Mouse (Mus musculus) midbrain, postnatal 0 days (tissue): Measurements from ENCODE around the gene Ptgis. TPM values are rescaled to one million over a fixed set of nuclear protein-coding genes. Genes with fewer than 3 reads are reported as not detected.

Experiments
- ATAC-seq: fragments of 200-750 bp; cut with Nextera tagmentation; 2 replicates; pipeline ENCODE4 v1.8.0; 2017; ENCODE audit warnings: moderate number of reproducible peaks, mild to moderate bottlenecking, moderate TSS enrichment, moderate library complexity; ENCODE audit not compliant: low FRiP score
- DNase-seq: peaks from one replicate; pipeline ENCODE4 v3.0.0-alpha.2; 2015; ENCODE audit warnings: low spot score
- H3K27ac ChIP-seq: fragments of 300-500 bp; sonication (generic); 2 replicates; pipeline ENCODE4 v1.5.1; 2014; ENCODE audit warnings: low read depth, mild to moderate bottlenecking, low read length, mixed read lengths
- H3K27me3 ChIP-seq: fragments of 300-500 bp; sonication (generic); 2 replicates; pipeline ENCODE4 v1.6.1; 2014; ENCODE audit warnings: low read length, control low read depth, mixed read lengths; ENCODE audit not compliant: insufficient read depth
- H3K36me3 ChIP-seq: fragments of 300-500 bp; sonication (generic); 2 replicates; pipeline ENCODE4 v1.6.1; 2014; ENCODE audit warnings: low read length, control low read depth, mixed read lengths; ENCODE audit not compliant: insufficient read depth
- H3K4me1 ChIP-seq: fragments of 300-500 bp; sonication (generic); 2 replicates; pipeline ENCODE4 v1.6.1; 2014; ENCODE audit warnings: mild to moderate bottlenecking, control low read depth, antibody characterized with exemption, low read length, mixed read lengths; ENCODE audit not compliant: insufficient read depth
- H3K4me2 ChIP-seq: fragments of 300-500 bp; sonication (generic); 2 replicates; pipeline ENCODE4 v1.6.1; 2014; ENCODE audit warnings: low read depth, mild to moderate bottlenecking, low read length, mixed read lengths; ENCODE audit not compliant: poor library complexity, severe bottlenecking
- H3K4me3 ChIP-seq: fragments of 300-500 bp; sonication (generic); 2 replicates; pipeline ENCODE4 v1.5.1; 2014; ENCODE audit warnings: low read depth, mild to moderate bottlenecking, low read length, moderate library complexity
- H3K9ac ChIP-seq: fragments of 300-500 bp; sonication (generic); replicated peaks from 2 replicates; pipeline ENCODE4 v1.6.1; 2014; ENCODE audit warnings: mild to moderate bottlenecking, low read length, moderate library complexity, mixed read lengths; ENCODE audit not compliant: poor library complexity, severe bottlenecking
- H3K9me3 ChIP-seq: fragments of 300-500 bp; sonication (generic); 2 replicates; pipeline ENCODE4 v1.6.1; 2016; ENCODE audit warnings: low read length, control low read depth
- CTCF ChIP-seq: IDR thresholded peaks from 2 replicates; pipeline ENCODE4 v1.5.1; 2016; ENCODE audit warnings: antibody characterized with exemption, mild to moderate bottlenecking
- WGBS: fragments of 180-500 bp; shearing (Covaris S2); extraction: QIAGEN DNeasy Blood & Tissue Kit; methylation state at CpG from one replicate; pipeline ENCODE4 v1.1.7; 2014; 5-methylcytosine and 5-hydroxymethylcytosine counted together
- polyA plus RNA-seq: library from polyadenylated mRNA; unstranded; fragments of >200 nt; fragmentation: Nextera tagmentation; extraction: Ambion mirVana; gene quantifications from 2 replicates; pipeline ENCODE4 v1.2.1, GENCODE M21; 2015
- total RNA-seq: library from RNA; depleted of rRNA; stranded (reverse); fragments of >200 nt; gene quantifications from 2 replicates; pipeline ENCODE4 v1.2.3, GENCODE M21; 2014

Gene Ptgis
- total and polyA plus RNA-seq, 2 experiments from 2014 or later = 3.9 to 6.1 TPM

DNA sequence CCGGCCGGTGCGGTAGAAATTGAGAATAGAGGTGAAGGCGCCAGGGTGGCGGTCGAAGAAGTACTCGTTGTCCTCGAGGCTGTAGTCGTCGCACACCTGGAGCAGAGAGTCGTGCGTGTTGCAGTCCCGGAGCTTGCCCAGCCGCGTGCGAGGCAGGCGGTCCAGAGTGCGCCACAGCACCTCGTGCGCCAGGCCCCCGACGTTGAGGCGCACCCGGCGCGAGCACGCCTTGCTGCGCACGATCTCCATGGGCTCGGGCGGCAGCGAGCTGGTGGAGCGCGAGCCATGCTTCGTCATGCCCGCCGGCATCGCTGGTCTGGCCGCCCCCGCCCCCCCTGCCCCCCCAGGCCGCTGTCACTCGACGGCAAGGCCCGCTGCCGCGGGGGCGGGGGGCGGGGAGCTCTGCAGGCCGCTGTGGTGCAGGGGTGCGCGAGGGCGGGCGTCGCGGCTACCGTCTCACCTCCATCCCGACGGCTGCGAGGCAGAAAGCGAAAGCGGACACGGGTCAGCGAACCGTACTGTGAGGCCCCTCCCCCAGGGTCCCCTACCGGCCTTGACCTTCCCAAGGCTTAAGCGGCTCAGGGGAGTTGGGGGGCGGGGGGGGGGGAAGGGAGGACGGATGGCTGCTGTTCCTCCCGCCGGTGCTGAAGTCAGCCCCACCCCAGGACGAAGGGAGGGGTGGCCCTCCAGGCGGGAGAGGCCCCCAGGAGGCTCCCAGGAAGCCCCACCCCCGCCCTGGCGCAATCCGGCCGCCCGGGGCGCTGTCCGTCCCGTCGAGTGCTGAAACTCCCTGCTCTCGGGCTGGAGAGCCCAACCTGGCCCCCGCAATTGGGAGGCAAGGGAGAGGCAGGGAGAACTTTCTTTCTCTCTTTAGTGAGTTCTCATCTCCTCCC, 51.8 kb downstream of the Ptgis start:
- DNase-seq (peak; percentile 51), ATAC-seq (no peak)
- no peaks in the 10 kb centered on the region for H3K27me3 ChIP-seq
- TF ChIP-seq CTCF = peak; percentile 48
- H3K4me3 ChIP-seq = peak overlapping the region; percentile 75
- H3K9ac ChIP-seq = peak overlapping the region; percentile 8; the same call in 1 of the 2 replicates
- H3K4me1 ChIP-seq = peaks cover 10% of the 10 kb centered on the region
- WGBS = 18% methylated on average over 70 of the region's 83 CpGs
- H3K9me3 ChIP-seq = no peaks in the 10 kb centered on the region
- no peak overlapping the region for H3K27ac ChIP-seq
- peak overlapping the region; percentile 73 for H3K4me2 ChIP-seq
- no peaks in the 10 kb centered on the region for H3K36me3 ChIP-seq

GRCm38 (mm10) chr2:167187119-167187518, 53.3 kb downstream of the Ptgis start:
- H3K4me1 ChIP-seq = peaks cover 10% of the 10 kb centered on the region
- no peaks in the 10 kb centered on the region for H3K9me3 ChIP-seq
- H3K4me2 ChIP-seq = peak overlapping the region; percentile 26
- WGBS = 89% methylated on average over 5 of the region's 5 CpGs
- DNase-seq = no peak
- no peak overlapping the region for H3K27ac ChIP-seq
- no peaks in the 10 kb centered on the region for H3K27me3 ChIP-seq
- TF ChIP-seq CTCF = no peak
- H3K36me3 ChIP-seq = 0 out of 2 replicates have a peak, but pooled peaks cover 5% of the 10 kb centered on the region
- no peak for ATAC-seq
- no peak overlapping the region for H3K4me3 ChIP-seq
- peak overlapping the region; percentile 24; the same call in 1 of the 2 replicates for H3K9ac ChIP-seq

- no peak for TF ChIP-seq CTCF
- H3K4me1 ChIP-seq = peaks cover 10% of the 10 kb centered on the region
Observed at GRCm38 (mm10) chr2:167186544-167186943, 53.9 kb downstream of the Ptgis start.

DNA sequence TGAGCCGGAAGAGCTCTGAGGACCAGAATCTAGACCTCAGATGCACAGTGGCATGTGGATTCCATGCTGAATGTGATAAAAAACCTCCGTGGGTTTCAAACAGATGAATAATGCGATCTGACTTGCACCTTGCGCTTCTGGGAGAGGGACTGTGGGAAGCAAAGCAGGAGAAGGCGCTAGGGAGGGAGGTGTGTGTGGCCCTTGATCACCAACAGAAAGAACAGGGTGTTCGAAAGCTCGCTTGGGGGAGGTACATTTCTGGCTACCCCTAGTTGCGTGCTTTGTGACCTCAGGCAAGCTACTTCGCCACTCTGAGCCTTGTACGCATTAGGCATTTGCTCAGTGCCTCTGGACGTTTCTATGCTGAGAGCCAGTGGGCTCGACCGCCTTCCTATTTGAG, 54.4 kb downstream of the Ptgis start:
- WGBS = 52% methylated on average over 13 of the region's 13 CpGs
- TF ChIP-seq CTCF = no peak

More at GRCm38 (mm10) chr2:167186544-167186943, 53.9 kb downstream of the Ptgis start:
- ATAC-seq (no peak), DNase-seq (no peak)
- Histone ChIP-seq H3K4me3 (no peak overlapping the region), H3K4me2 (peak overlapping the region; percentile 26), H3K9me3 (no peaks in the 10 kb centered on the region), H3K9ac (0 out of 2 replicates have a peak overlapping the region, but pooled peaks have one; percentile 19), H3K36me3 (0 out of 2 replicates have a peak, but pooled peaks cover 6% of the 10 kb centered on the region), H3K27ac (no peak overlapping the region), H3K27me3 (no peaks in the 10 kb centered on the region)
- WGBS = 42% methylated on average over 10 of the region's 10 CpGs

GRCm38 (mm10) chr2:167185432-167185831, 55.0 kb downstream of the Ptgis start:
- Histone ChIP-seq H3K4me3 (no peak overlapping the region), H3K4me2 (no peak overlapping the region), H3K9ac (no peak overlapping the region), H3K27me3 (no peaks in the 10 kb centered on the region), H3K4me1 (peaks cover 5% of the 10 kb centered on the region), H3K27ac (no peak overlapping the region), H3K9me3 (no peaks in the 10 kb centered on the region), H3K36me3 (peaks cover 13% of the 10 kb centered on the region; the same call in 1 of the 2 replicates)
- 85% methylated on average over 2 of the region's 2 CpGs for WGBS
- no peak for TF ChIP-seq CTCF
- DNase-seq = no peak
- no peak for ATAC-seq

More for the DNA sequence above, 54.4 kb downstream of the Ptgis start:
- Histone ChIP-seq H3K36me3 (0 out of 2 replicates have a peak, but pooled peaks cover 9% of the 10 kb centered on the region), H3K27ac (no peak overlapping the region), H3K27me3 (no peaks in the 10 kb centered on the region), H3K4me3 (no peak overlapping the region), H3K4me2 (peak overlapping the region; percentile 26), H3K4me1 (peaks cover 10% of the 10 kb centered on the region), H3K9ac (no peak overlapping the region), H3K9me3 (no peaks in the 10 kb centered on the region)
- DNase-seq (no peak), ATAC-seq (no peak)
